Comparison of ENCODE assay signal across 1 mouse cellular context in genomic region chr7:100550338-100551007, GRCm38 (mm10).
TF ChIP-seq lines count a peak whose summit lies in the region.

No protein-coding gene starts in this region.

TF ChIP-seq in MEL, 35 proteins besides CTCF, POLR2A, EP300 and RAD21:
- TF ChIP-seq SMC3 (IDR thresholded peaks at IDR 0.05; ENCODE audit: low read depth, low read length) (peak; percentile 50), E2F4 (IDR thresholded peaks at IDR 0.05; ENCODE audit: borderline replicate concordance, low read depth, low read length) (no peak), NELFE (IDR thresholded peaks at IDR 0.05; ENCODE audit: low read depth, low read length) (no peak)
